Mouse (Mus musculus) lung, postnatal 0 days (tissue): ENCODE measurements at regions not wholly inside any gene's neighbourhood (a gene's known extent, or its start where the extent isn't known, plus 50 kb on each side); places are given as distances from the start of the nearest gene placed in this dataset.
A peak's percentile ranks its signal among the peaks of the same experiment; 100 is the strongest.

Source experiments
- ATAC-seq: fragments of 200-750 bp; cut with Nextera tagmentation; 2 replicates; pipeline ENCODE4 v1.8.0; 2017; ENCODE audit warnings: moderate library complexity
- DNase-seq: peaks from one replicate; pipeline ENCODE4 v3.0.0-alpha.2; 2016; ENCODE audit warnings: low spot score
- H3K27ac ChIP-seq: fragments of 300-500 bp; sonication (generic); 2 replicates; pipeline ENCODE4 v1.5.1; 2014; ENCODE audit warnings: antibody characterized with exemption, mild to moderate bottlenecking, low read length, mixed read lengths
- H3K27me3 ChIP-seq: fragments of 300-500 bp; sonication (generic); replicated peaks from 2 replicates; pipeline ENCODE4 v1.6.1; 2014; ENCODE audit warnings: low read length, mixed read lengths; ENCODE audit not compliant: insufficient read depth
- H3K36me3 ChIP-seq: fragments of 300-500 bp; sonication (generic); 2 replicates; pipeline ENCODE4 v1.6.1; 2014; ENCODE audit warnings: low read length, mixed read lengths; ENCODE audit not compliant: insufficient read depth
- H3K4me1 ChIP-seq: fragments of 300-500 bp; sonication (generic); 2 replicates; pipeline ENCODE4 v1.6.1; 2014; ENCODE audit warnings: antibody characterized with exemption, low read depth, low read length, mixed read lengths; ENCODE audit not compliant: insufficient read depth
- H3K4me2 ChIP-seq: fragments of 300-500 bp; sonication (generic); replicated peaks from 2 replicates; pipeline ENCODE4 v1.6.1; 2014; ENCODE audit warnings: low read depth, mild to moderate bottlenecking, low read length, moderate library complexity, mixed read lengths
- H3K4me3 ChIP-seq: fragments of 300-500 bp; sonication (generic); 2 replicates; pipeline ENCODE4 v1.5.1; 2014; ENCODE audit warnings: low read depth, low read length
- H3K9ac ChIP-seq: fragments of 300-500 bp; sonication (generic); replicated peaks from 2 replicates; pipeline ENCODE4 v1.6.1; 2014; ENCODE audit warnings: low read depth, mild to moderate bottlenecking
- H3K9me3 ChIP-seq: fragments of 300-500 bp; sonication (generic); 2 replicates; pipeline ENCODE4 v1.6.1; 2016; ENCODE audit warnings: low read length, mixed read lengths
- CTCF ChIP-seq: IDR thresholded peaks from 2 replicates; pipeline ENCODE4 v1.5.1; 2016; ENCODE audit warnings: antibody characterized with exemption, mild to moderate bottlenecking
- EP300 ChIP-seq: IDR thresholded peaks from 2 replicates; pipeline ENCODE4 v1.6.1; 2016; ENCODE audit warnings: antibody characterized with exemption, mild to moderate bottlenecking, control low read depth
- WGBS: fragments of 180-500 bp; shearing (Covaris S2); extraction: QIAGEN DNeasy Blood & Tissue Kit; methylation state at CpG from one replicate; pipeline ENCODE4 v1.1.7; 2014; 5-methylcytosine and 5-hydroxymethylcytosine counted together

GRCm38 (mm10) chr9:47240950-47241349, 242.4 kb downstream of the Gm4791 start:
- no peak overlapping the region for H3K4me3 ChIP-seq
- TF ChIP-seq EP300 (no peak), CTCF (no peak)
- H3K9ac ChIP-seq: no peak overlapping the region
- H3K4me2 ChIP-seq: no peak overlapping the region
- no peaks in the 10 kb centered on the region for H3K36me3 ChIP-seq
- H3K9me3 ChIP-seq: no peaks in the 10 kb centered on the region
- no peaks in the 10 kb centered on the region for H3K27me3 ChIP-seq
- H3K4me1 ChIP-seq: no peaks in the 10 kb centered on the region
- H3K27ac ChIP-seq: no peak overlapping the region
- ATAC-seq (no peak), DNase-seq (no peak)
- 84% methylated on average over 8 of the region's 8 CpGs for WGBS

GRCm38 (mm10) chr9:47242051-47242450, 243.5 kb downstream of the Gm4791 start:
- no peak overlapping the region for H3K4me3 ChIP-seq
- no peaks in the 10 kb centered on the region for H3K9me3 ChIP-seq
- H3K27me3 ChIP-seq: no peaks in the 10 kb centered on the region
- no peaks in the 10 kb centered on the region for H3K36me3 ChIP-seq
- H3K27ac ChIP-seq: no peak overlapping the region
- H3K4me1 ChIP-seq: no peaks in the 10 kb centered on the region
- DNase-seq (no peak), ATAC-seq (no peak)
- 72% methylated on average over 6 of the region's 6 CpGs for WGBS
- TF ChIP-seq CTCF (no peak), EP300 (no peak)
- no peak overlapping the region for H3K9ac ChIP-seq
- no peak overlapping the region for H3K4me2 ChIP-seq

GRCm38 (mm10) chr9:47242526-47242925, 244.0 kb downstream of the Gm4791 start:
- ATAC-seq (no peak), DNase-seq (no peak)
- no peak overlapping the region for H3K27ac ChIP-seq
- H3K4me2 ChIP-seq: no peak overlapping the region
- no peaks in the 10 kb centered on the region for H3K36me3 ChIP-seq
- no peaks in the 10 kb centered on the region for H3K9me3 ChIP-seq
- no peak overlapping the region for H3K9ac ChIP-seq
- H3K4me3 ChIP-seq: no peak overlapping the region
- WGBS: 59% methylated on average over 8 of the region's 8 CpGs
- TF ChIP-seq CTCF (no peak), EP300 (no peak)
- no peaks in the 10 kb centered on the region for H3K27me3 ChIP-seq
- no peaks in the 10 kb centered on the region for H3K4me1 ChIP-seq

- Histone ChIP-seq H3K4me1 (no peaks in the 10 kb centered on the region), H3K27me3 (no peaks in the 10 kb centered on the region), H3K4me2 (no peak overlapping the region), H3K27ac (no peak overlapping the region), H3K36me3 (no peaks in the 10 kb centered on the region), H3K9me3 (no peaks in the 10 kb centered on the region), H3K4me3 (no peak overlapping the region), H3K9ac (no peak overlapping the region)
- TF ChIP-seq EP300 (no peak), CTCF (no peak)
- no peak for ATAC-seq
- WGBS: 76% methylated on average over 3 of the region's 3 CpGs
- no peak for DNase-seq
Measured at GRCm38 (mm10) chr9:47249029-47249428, 250.5 kb downstream of the Gm4791 start.

- no peaks in the 10 kb centered on the region for H3K4me1 ChIP-seq
- H3K9ac ChIP-seq: no peak overlapping the region
- no peak overlapping the region for H3K27ac ChIP-seq
- no peaks in the 10 kb centered on the region for H3K9me3 ChIP-seq
- DNase-seq (no peak), ATAC-seq (no peak)
- no peaks in the 10 kb centered on the region for H3K36me3 ChIP-seq
- no peaks in the 10 kb centered on the region for H3K27me3 ChIP-seq
- 100% methylated on average over 2 of the region's 2 CpGs for WGBS
- no peak overlapping the region for H3K4me2 ChIP-seq
- TF ChIP-seq EP300 (no peak), CTCF (peak; percentile 29)
- no peak overlapping the region for H3K4me3 ChIP-seq
Measured at GRCm38 (mm10) chr9:47251160-47251559, 252.6 kb downstream of the Gm4791 start.

- no peak overlapping the region for H3K27ac ChIP-seq
- no peak overlapping the region for H3K4me3 ChIP-seq
- H3K27me3 ChIP-seq: no peaks in the 10 kb centered on the region
- H3K9ac ChIP-seq: no peak overlapping the region
- DNase-seq (no peak), ATAC-seq (no peak)
- H3K9me3 ChIP-seq: no peaks in the 10 kb centered on the region
- H3K4me1 ChIP-seq: no peaks in the 10 kb centered on the region
- 42% methylated on average over 13 of the region's 13 CpGs for WGBS
- TF ChIP-seq EP300 (no peak), CTCF (no peak)
- H3K36me3 ChIP-seq: no peaks in the 10 kb centered on the region
- no peak overlapping the region for H3K4me2 ChIP-seq
Measured at GRCm38 (mm10) chr9:47253836-47254657, 255.5 kb downstream of the Gm4791 start.
